Mouse (Mus musculus): ENCODE data around the gene March9.

GRCm38 (mm10) chr10:127075651-127076050, 15.7 kb upstream of the March9 start:
- no peak for TF ChIP-seq CTCF (IDR thresholded peaks at IDR 0.05; ENCODE audit: extremely low read depth, insufficient read depth, low read length)
- no peak for TF ChIP-seq POLR2A (IDR thresholded peaks at IDR 0.05; ENCODE audit: extremely low read depth, insufficient read depth, low read length)
